In genomic region chr7:24113001-24113400, GRCm38 (mm10) we compare ENCODE assay signal across 8 mouse cellular contexts. TPM values are rescaled to one million over a fixed set of nuclear protein-coding genes. Genes with fewer than 3 reads are reported as not detected.
DNase-seq lines count a peak whose midpoint lies in the region; ATAC-seq and TF ChIP-seq lines count a peak whose summit lies in the region.

No protein-coding gene starts in this region.

- H3K27ac ChIP-seq in spleen, adult 2 months (ENCODE audit: insufficient read depth, low read length), result no peak overlapping the region
- peak overlapping the region; percentile 92 for H3K27ac ChIP-seq in intestine, embryonic 16.5 days (ENCODE audit: low read length)
- peak overlapping the region; percentile 89 for H3K27ac ChIP-seq in liver, adult 2 months (replicated peaks; ENCODE audit: insufficient read depth, low read depth, low read length)
- peak overlapping the region; percentile 75 for H3K27ac ChIP-seq in midbrain, postnatal 0 days (ENCODE audit: low read depth, low read length)

- peak overlapping the region; percentile 62 for H3K4me2 ChIP-seq in intestine, embryonic 16.5 days (ENCODE audit: low read depth, low read length)
- peak overlapping the region; percentile 76 for H3K4me2 ChIP-seq in midbrain, postnatal 0 days (ENCODE audit: low read depth, low read length, poor library complexity, severe bottlenecking)

- no peak for TF ChIP-seq CTCF in spleen, adult 2 months (IDR thresholded peaks at IDR 0.05; ENCODE audit: extremely low read depth, insufficient read depth, insufficient read length, insufficient replicate concordance)
- TF ChIP-seq CTCF in liver, adult 2 months (IDR thresholded peaks at IDR 0.05; ENCODE audit: low read depth, low read length), result no peak
- TF ChIP-seq CTCF in midbrain, postnatal 0 days (IDR thresholded peaks at IDR 0.05), result no peak

- DNase-seq in spleen, adult 2 months (ENCODE audit: low read depth in 1 of 2, low spot score in 2 of 2), result no peak
- no peak for DNase-seq in spleen, postnatal 4 days (ENCODE audit: low spot score in 2 of 2)
- peak; percentile 62 to 67 for DNase-seq in cerebellum, postnatal 36 days
- peak; percentile 23 for DNase-seq in gonadal fat pad, adult 2 months (ENCODE audit: low read depth)
- peak; percentile 88 for DNase-seq in liver, adult 2 months (ENCODE audit: extremely low read depth, low read depth, low spot score)
- peak; percentile 40 for DNase-seq in midbrain, postnatal 0 days (ENCODE audit: low spot score)

- H3K79me2 ChIP-seq in liver, adult 2 months (ENCODE audit: control insufficient read depth, insufficient read depth, low read length), result no peaks in the 10 kb centered on the region

- peak overlapping the region; percentile 85 for H3K9ac ChIP-seq in intestine, embryonic 16.5 days (ENCODE audit: low read depth, low read length)
- peak overlapping the region; percentile 88 for H3K9ac ChIP-seq in liver, adult 2 months (ENCODE audit: low read depth, low read length)
- peak overlapping the region; percentile 76 for H3K9ac ChIP-seq in midbrain, postnatal 0 days (replicated peaks; ENCODE audit: low read length, poor library complexity, severe bottlenecking)

- H3K27me3 ChIP-seq in spleen, adult 2 months (ENCODE audit: control insufficient read depth, insufficient read depth, low read length), result no peaks in the 10 kb centered on the region
- H3K27me3 ChIP-seq in intestine, embryonic 16.5 days (replicated peaks; ENCODE audit: control insufficient read depth, insufficient read depth, low read length), result no peaks in the 10 kb centered on the region
- H3K27me3 ChIP-seq in liver, adult 2 months (ENCODE audit: control insufficient read depth, insufficient read depth, low read length), result no peaks in the 10 kb centered on the region
- no peaks in the 10 kb centered on the region for H3K27me3 ChIP-seq in midbrain, postnatal 0 days (ENCODE audit: insufficient read depth, low read length)

- H3K4me3 ChIP-seq in spleen, adult 2 months (ENCODE audit: extremely low read depth, insufficient read depth, insufficient read length), result peak overlapping the region; percentile 37; the same call in 1 of the 2 replicates
- H3K4me3 ChIP-seq in intestine, embryonic 16.5 days (ENCODE audit: low read length), result peak overlapping the region; percentile 69
- peak overlapping the region; percentile 87 for H3K4me3 ChIP-seq in liver, adult 2 months (ENCODE audit: insufficient read depth, low read depth, low read length)
- peak overlapping the region; percentile 75 for H3K4me3 ChIP-seq in midbrain, postnatal 0 days (ENCODE audit: low read depth, low read length)

- ATAC-seq in intestine, embryonic 16.5 days, result peak; percentile 68
- no peak; the same call in 1 of the 2 replicates for ATAC-seq in midbrain, postnatal 0 days (ENCODE audit: low FRiP score)
- ATAC-seq in activated CD4-positive, CD25-positive, alpha-beta regulatory T cell, adult 4 months, result no peak

- H3K36me3 ChIP-seq in spleen, adult 2 months (ENCODE audit: control insufficient read depth, insufficient read depth, low read length), result no peaks in the 10 kb centered on the region
- H3K36me3 ChIP-seq in intestine, embryonic 16.5 days (ENCODE audit: control insufficient read depth, insufficient read depth, low read length), result peaks cover 7% of the 10 kb centered on the region
- peaks cover 2% of the 10 kb centered on the region; the same call in 1 of the 2 replicates for H3K36me3 ChIP-seq in liver, adult 2 months (ENCODE audit: control insufficient read depth, insufficient read depth, low read length)
- 0 out of 2 replicates have a peak, but pooled peaks cover 5% of the 10 kb centered on the region for H3K36me3 ChIP-seq in midbrain, postnatal 0 days (ENCODE audit: insufficient read depth, low read length)

- no peaks in the 10 kb centered on the region for H3K4me1 ChIP-seq in spleen, adult 2 months (ENCODE audit: control insufficient read depth, insufficient read depth, insufficient read length)
- peaks cover 5% of the 10 kb centered on the region for H3K4me1 ChIP-seq in intestine, embryonic 16.5 days (ENCODE audit: control insufficient read depth, insufficient read depth, low read length)
- H3K4me1 ChIP-seq in liver, adult 2 months (ENCODE audit: control insufficient read depth, insufficient read depth, low read length), result no peaks in the 10 kb centered on the region; the same call in 1 of the 2 replicates
- H3K4me1 ChIP-seq in midbrain, postnatal 0 days (ENCODE audit: insufficient read depth, low read length), result no peaks in the 10 kb centered on the region

- no peak for TF ChIP-seq POLR2A in spleen, adult 2 months (IDR thresholded peaks at IDR 0.05; ENCODE audit: low read depth, low read length)
- peak; percentile 34; the same call in 1 of the 2 replicates for TF ChIP-seq POLR2A in liver, adult 2 months (IDR thresholded peaks at IDR 0.05; ENCODE audit: extremely low read depth, insufficient read depth, low read length)

- H3K9me3 ChIP-seq in intestine, embryonic 16.5 days (ENCODE audit: control insufficient read depth, low read length), result peaks cover 7% of the 10 kb centered on the region
- peaks cover 8% of the 10 kb centered on the region for H3K9me3 ChIP-seq in midbrain, postnatal 0 days (ENCODE audit: low read length)

- 35% methylated on average over 12 of the region's 12 CpGs for WGBS in spleen, adult 2 months
- whole genome bisulfite sequencing in intestine, embryonic 16.5 days, result 9% methylated on average over 12 of the region's 12 CpGs
- 6% methylated on average over 12 of the region's 12 CpGs for WGBS in liver, adult 2 months
- 10% methylated on average over 12 of the region's 12 CpGs for WGBS in midbrain, postnatal 0 days

RNA-seq across cellular contexts. Expression of gene Zfp112, which starts 0.9 kb away (rescaled TPM):
- polyA plus RNA-seq in spleen, adult 2 months (2012; rRNA removed), result 0.25 and 0.45 TPM in 2 replicates
- 2.6 TPM in 2 replicates for polyA plus RNA-seq in gonadal fat pad, adult 2 months (2012; rRNA removed)
- polyA plus RNA-seq in intestine, embryonic 16.5 days (2015; fragmentation: Nextera tagmentation; extraction: Ambion mirVana), result 4.3 and 5.3 TPM in 2 replicates
- 0.81 and 1.1 TPM in 2 replicates for total RNA-seq in liver, adult 2 months (2014; rRNA removed)
- polyA plus RNA-seq in liver, adult 2 months (2012; rRNA removed), result 0.42 and 1.1 TPM in 2 replicates
- total RNA-seq in midbrain, postnatal 0 days (2014; rRNA removed), result 6.9 and 10.0 TPM in 2 replicates
- 4.2 and 4.3 TPM in 2 replicates for polyA plus RNA-seq in midbrain, postnatal 0 days (2015; fragmentation: Nextera tagmentation; extraction: Ambion mirVana)
- 1 to 10 TPM in 1 of 2 experiments, under 1 TPM in 1; 0.96 to 1.2 TPM for polyA plus RNA-seq in activated CD4-positive, CD25-positive, alpha-beta regulatory T cell, adult 4 months (2017; shearing (Covaris generic))

RNA-seq across cellular contexts. Expression of gene Zfp235, which starts 21.0 kb away (rescaled TPM):
- 2.5 and 6.0 TPM in 2 replicates for polyA plus RNA-seq in spleen, adult 2 months (2012; rRNA removed)
- 6.0 and 6.7 TPM in 2 replicates for polyA plus RNA-seq in gonadal fat pad, adult 2 months (2012; rRNA removed)
- 12.0 and 13.6 TPM in 2 replicates for polyA plus RNA-seq in intestine, embryonic 16.5 days (2015; fragmentation: Nextera tagmentation; extraction: Ambion mirVana)
- total RNA-seq in liver, adult 2 months (2014; rRNA removed), result 6.1 and 7.7 TPM in 2 replicates
- 3.3 and 3.8 TPM in 2 replicates for polyA plus RNA-seq in liver, adult 2 months (2012; rRNA removed)
- 28.0 and 29.9 TPM in 2 replicates for total RNA-seq in midbrain, postnatal 0 days (2014; rRNA removed)
- 20.4 and 22.8 TPM in 2 replicates for polyA plus RNA-seq in midbrain, postnatal 0 days (2015; fragmentation: Nextera tagmentation; extraction: Ambion mirVana)
- polyA plus RNA-seq in activated CD4-positive, CD25-positive, alpha-beta regulatory T cell, adult 4 months (2017; shearing (Covaris generic)), result 10 to 100 TPM; 10.9 to 15.5 TPM

RNA-seq across cellular contexts. Expression of gene Zfp180, which starts 31.3 kb away (rescaled TPM):
- polyA plus RNA-seq in spleen, adult 2 months (2012; rRNA removed), result 9.7 and 11.0 TPM in 2 replicates
- polyA plus RNA-seq in gonadal fat pad, adult 2 months (2012; rRNA removed), result 13.1 and 14.2 TPM in 2 replicates
- polyA plus RNA-seq in intestine, embryonic 16.5 days (2015; fragmentation: Nextera tagmentation; extraction: Ambion mirVana), result 13.2 and 15.0 TPM in 2 replicates
- total RNA-seq in liver, adult 2 months (2014; rRNA removed), result 8.6 and 9.5 TPM in 2 replicates
- polyA plus RNA-seq in liver, adult 2 months (2012; rRNA removed), result 11.5 and 12.7 TPM in 2 replicates
- total RNA-seq in midbrain, postnatal 0 days (2014; rRNA removed), result 32.7 and 41.2 TPM in 2 replicates
- polyA plus RNA-seq in midbrain, postnatal 0 days (2015; fragmentation: Nextera tagmentation; extraction: Ambion mirVana), result 24.8 and 25.1 TPM in 2 replicates
- 10 to 100 TPM; 16.1 to 20.2 TPM for polyA plus RNA-seq in activated CD4-positive, CD25-positive, alpha-beta regulatory T cell, adult 4 months (2017; shearing (Covaris generic))

RNA-seq across cellular contexts. Expression of gene Vmn1r183, which starts 59.9 kb away (rescaled TPM):
- not detected in 2 replicates for polyA plus RNA-seq in spleen, adult 2 months (2012; rRNA removed)
- polyA plus RNA-seq in gonadal fat pad, adult 2 months (2012; rRNA removed), result not detected in 2 replicates
- not detected in 2 replicates for polyA plus RNA-seq in intestine, embryonic 16.5 days (2015; fragmentation: Nextera tagmentation; extraction: Ambion mirVana)
- total RNA-seq in liver, adult 2 months (2014; rRNA removed), result not detected in 2 replicates
- not detected in 2 replicates for polyA plus RNA-seq in liver, adult 2 months (2012; rRNA removed)
- not detected in 2 replicates for total RNA-seq in midbrain, postnatal 0 days (2014; rRNA removed)
- not detected in 2 replicates for polyA plus RNA-seq in midbrain, postnatal 0 days (2015; fragmentation: Nextera tagmentation; extraction: Ambion mirVana)
- polyA plus RNA-seq in activated CD4-positive, CD25-positive, alpha-beta regulatory T cell, adult 4 months (2017; shearing (Covaris generic)), result under 1 TPM in 1 of 2 experiments, not detected in 1; 0.26 TPM

Comparison
In these comparisons a context has a peak if more than half of its experiments do, and no peak if none do; other contexts are left out.
1. DNase-seq: peak in cerebellum, postnatal 36 days (2 of 2), gonadal fat pad, adult 2 months (single experiment), liver, adult 2 months (single experiment) and midbrain, postnatal 0 days (single experiment); none in spleen, adult 2 months (0 of 2) and spleen, postnatal 4 days (0 of 2).
2. H3K4me3 ChIP-seq: peak in every context shown above with its lines; median percentile 87 in liver, adult 2 months; 75 in midbrain, postnatal 0 days; 69 in intestine, embryonic 16.5 days; 37 in spleen, adult 2 months.
3. Peak in every context shown above with its lines, with median percentiles within 50 percentile points of each other: H3K9ac ChIP-seq.